Mouse (Mus musculus) E14TG2a.4 (cell line): ENCODE measurements around the gene Srgap1.
A peak's percentile ranks its signal among the peaks of the same experiment; 100 is the strongest.

ENCODE experiments used
- H3K27me3 ChIP-seq: 2 replicates; pipeline ENCODE4 v1.6.1; 2014; ENCODE audit warnings: low read length, control low read depth; ENCODE audit not compliant: insufficient read depth
- H3K36me3 ChIP-seq: 2 replicates; pipeline ENCODE4 v1.6.1; 2014; ENCODE audit warnings: low read length, control low read depth; ENCODE audit not compliant: insufficient read depth
- H3K4me1 ChIP-seq: replicated peaks from 2 replicates; pipeline ENCODE4 v1.6.1; 2014; ENCODE audit warnings: low read depth, low read length, control low read depth
- H3K4me3 ChIP-seq: replicated peaks from 2 replicates; pipeline ENCODE4 v1.5.1; 2014; ENCODE audit warnings: mild to moderate bottlenecking, low read length
- H3K9me3 ChIP-seq: 2 replicates; pipeline ENCODE4 v1.6.1; 2014; ENCODE audit warnings: low read length, control low read depth
- CTCF ChIP-seq: conservative IDR thresholded peaks from 2 replicates; pipeline ENCODE4 v1.5.1; 2014; ENCODE audit warnings: low read length
- NANOG ChIP-seq: IDR thresholded peaks from 2 replicates; pipeline ENCODE4 v1.6.1; 2014; ENCODE audit warnings: borderline replicate concordance, low read length, mixed read lengths
- POU5F1 ChIP-seq: IDR thresholded peaks from 2 replicates; pipeline ENCODE4 v1.6.1; 2014; ENCODE audit warnings: low read length, borderline replicate concordance

Gene Srgap1

GRCm38 (mm10) chr10:121859803-121860571, 187.1 kb downstream of the Srgap1 start:
- no peaks in the 10 kb centered on the region for H3K9me3 ChIP-seq
- H3K36me3 ChIP-seq = no peaks in the 10 kb centered on the region
- TF ChIP-seq POU5F1 (no peak), NANOG (no peak), CTCF (no peak)
- H3K4me1 ChIP-seq = peaks cover 4% of the 10 kb centered on the region; the same call in 1 of the 2 replicates
- H3K4me3 ChIP-seq = no peak overlapping the region
- H3K27me3 ChIP-seq = no peaks in the 10 kb centered on the region; the same call in 1 of the 2 replicates

GRCm38 (mm10) chr10:121858911-121859310, 188.2 kb downstream of the Srgap1 start:
- TF ChIP-seq NANOG (no peak), POU5F1 (no peak), CTCF (no peak)

GRCm38 (mm10) chr10:121858086-121858485, 189.0 kb downstream of the Srgap1 start:
- Histone ChIP-seq H3K9me3 (no peaks in the 10 kb centered on the region), H3K4me1 (peaks cover 12% of the 10 kb centered on the region), H3K27me3 (peaks cover 13% of the 10 kb centered on the region), H3K4me3 (no peak overlapping the region), H3K36me3 (no peaks in the 10 kb centered on the region)
- TF ChIP-seq POU5F1 = no peak

More at GRCm38 (mm10) chr10:121858911-121859310, 188.2 kb downstream of the Srgap1 start:
- Histone ChIP-seq H3K4me3 (no peak overlapping the region), H3K9me3 (no peaks in the 10 kb centered on the region), H3K36me3 (no peaks in the 10 kb centered on the region), H3K27me3 (peaks cover 9% of the 10 kb centered on the region), H3K4me1 (peaks cover 6% of the 10 kb centered on the region)

GRCm38 (mm10) chr10:121855863-121856446, 191.2 kb downstream of the Srgap1 start:
- no peak overlapping the region for H3K4me3 ChIP-seq
- no peaks in the 10 kb centered on the region for H3K36me3 ChIP-seq
- TF ChIP-seq NANOG = no peak
- peak; percentile 67 for TF ChIP-seq CTCF
- no peaks in the 10 kb centered on the region for H3K9me3 ChIP-seq
- H3K4me1 ChIP-seq = peaks cover 15% of the 10 kb centered on the region
- H3K27me3 ChIP-seq = peaks cover 13% of the 10 kb centered on the region

GRCm38 (mm10) chr10:121853385-121853808, 193.7 kb downstream of the Srgap1 start:
- H3K4me1 ChIP-seq = peaks cover 14% of the 10 kb centered on the region
- TF ChIP-seq NANOG (no peak), POU5F1 (no peak), CTCF (no peak)

GRCm38 (mm10) chr10:121849496-121849895, 197.6 kb downstream of the Srgap1 start:
- TF ChIP-seq POU5F1 = no peak
- peaks cover 14% of the 10 kb centered on the region for H3K4me1 ChIP-seq

More at GRCm38 (mm10) chr10:121853385-121853808, 193.7 kb downstream of the Srgap1 start:
- peak overlapping the region; percentile 57 for H3K4me3 ChIP-seq
- H3K27me3 ChIP-seq = peaks cover 13% of the 10 kb centered on the region
- no peaks in the 10 kb centered on the region for H3K36me3 ChIP-seq
- H3K9me3 ChIP-seq = no peaks in the 10 kb centered on the region

GRCm38 (mm10) chr10:121845677-121846076, 201.4 kb downstream of the Srgap1 start:
- H3K36me3 ChIP-seq = no peaks in the 10 kb centered on the region
- no peaks in the 10 kb centered on the region for H3K9me3 ChIP-seq
- TF ChIP-seq POU5F1 = no peak
- TF ChIP-seq NANOG = no peak
- TF ChIP-seq CTCF = no peak
- H3K27me3 ChIP-seq = no peaks in the 10 kb centered on the region
- no peaks in the 10 kb centered on the region for H3K4me1 ChIP-seq
- H3K4me3 ChIP-seq = no peak overlapping the region

More at GRCm38 (mm10) chr10:121849496-121849895, 197.6 kb downstream of the Srgap1 start:
- Histone ChIP-seq H3K36me3 (no peaks in the 10 kb centered on the region), H3K27me3 (peaks cover 10% of the 10 kb centered on the region), H3K9me3 (no peaks in the 10 kb centered on the region), H3K4me3 (no peak overlapping the region)

GRCm38 (mm10) chr10:121837166-121837898, 209.8 kb downstream of the Srgap1 start:
- H3K4me1 ChIP-seq = no peaks in the 10 kb centered on the region
- H3K4me3 ChIP-seq = no peak overlapping the region
- H3K27me3 ChIP-seq = no peaks in the 10 kb centered on the region
- no peaks in the 10 kb centered on the region for H3K9me3 ChIP-seq
- H3K36me3 ChIP-seq = no peaks in the 10 kb centered on the region
- TF ChIP-seq NANOG = no peak
